In the genomic region with DNA sequence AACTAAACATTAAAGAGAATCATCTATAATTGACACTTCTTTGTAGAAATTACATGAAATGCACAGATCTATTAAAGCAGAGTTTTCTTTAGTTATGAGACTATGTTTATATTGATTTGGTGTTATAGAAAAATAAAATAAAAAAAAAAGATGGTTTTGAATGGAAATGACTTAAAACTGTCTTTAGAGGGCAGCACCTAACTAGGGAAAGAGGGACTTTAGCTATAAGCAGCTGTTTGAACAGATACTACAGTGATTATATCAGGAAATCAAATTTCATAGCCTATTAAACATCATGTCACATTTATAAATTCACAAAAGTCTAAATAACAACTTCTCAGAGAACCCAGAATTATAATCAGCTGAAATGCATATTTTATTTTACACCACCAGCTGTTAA, we compare ENCODE assay signal across 14 mouse cellular contexts.
DNase-seq lines count a peak whose midpoint lies in the region; ATAC-seq and TF ChIP-seq lines count a peak whose summit lies in the region.
"Had no signal": no experiment of that assay in that cellular context is flagged by ENCODE, and none has a peak within 500 bp of the region (broad histone marks: within the 10 kb centered on the region; RNA-seq: fewer than 3 reads in every experiment).

No protein-coding gene starts in this region.

- DNase-seq in embryo, embryonic 10 days (ENCODE audit: low spot score): peak; percentile 43
- DNase-seq in embryo, embryonic 9.5 days (ENCODE audit: extremely low spot score): no peak
- DNase-seq in limb, embryonic 14.5 days (ENCODE audit: low spot score): peak; percentile 34
- DNase-seq in limb, embryonic 10.5 days (ENCODE audit: low spot score): no peak
- peak; percentile 31 for DNase-seq in embryo, embryonic 10.5 days (ENCODE audit: low spot score)
- peak; percentile 62 for DNase-seq in midbrain, postnatal 0 days (ENCODE audit: low spot score)
- no peak for DNase-seq in testis, postnatal 14 days (ENCODE audit: low spot score)
- DNase-seq: liver, embryonic 13.5 days; lung, postnatal 36 days; thymus, postnatal 14 days had no signal

- no peak for ATAC-seq in limb, embryonic 14.5 days (ENCODE audit: low FRiP score, low read depth)
- ATAC-seq in midbrain, postnatal 0 days (ENCODE audit: low FRiP score): no peak
- no peak for ATAC-seq in megakaryocyte progenitor cell, adult 5-6 weeks (replicated peaks; ENCODE audit: poor library complexity)

- no peaks in the 10 kb centered on the region for H3K4me1 ChIP-seq in limb, embryonic 14.5 days (ENCODE audit: control insufficient read depth, insufficient read depth, low read length)
- H3K4me1 ChIP-seq in limb, embryonic 10.5 days: no peaks in the 10 kb centered on the region
- no peaks in the 10 kb centered on the region for H3K4me1 ChIP-seq in midbrain, postnatal 0 days (ENCODE audit: insufficient read depth, low read length)
- H3K4me1 ChIP-seq: embryonic facial prominence, embryonic 12.5 days; liver, embryonic 13.5 days had no signal

- H3K4me2 ChIP-seq in limb, embryonic 14.5 days (replicated peaks; ENCODE audit: low read depth, low read length, severe bottlenecking): no peak overlapping the region
- no peak overlapping the region for H3K4me2 ChIP-seq in midbrain, postnatal 0 days (ENCODE audit: low read depth, low read length, poor library complexity, severe bottlenecking)
- H3K4me2 ChIP-seq: embryonic facial prominence, embryonic 12.5 days; liver, embryonic 13.5 days had no signal

- H3K36me3 ChIP-seq in limb, embryonic 14.5 days (ENCODE audit: control insufficient read depth, insufficient read depth, low read length): no peaks in the 10 kb centered on the region
- no peaks in the 10 kb centered on the region for H3K36me3 ChIP-seq in limb, embryonic 10.5 days
- no peaks in the 10 kb centered on the region for H3K36me3 ChIP-seq in midbrain, postnatal 0 days (ENCODE audit: insufficient read depth, low read length)
- H3K36me3 ChIP-seq: embryonic facial prominence, embryonic 12.5 days; G1E; liver, embryonic 13.5 days had no signal

- no peak for TF ChIP-seq POLR2A in limb, embryonic 14.5 days (IDR thresholded peaks at IDR 0.05; ENCODE audit: borderline replicate concordance, extremely low read depth, insufficient read depth, insufficient read length)

- TF ChIP-seq CTCF in midbrain, postnatal 0 days (IDR thresholded peaks at IDR 0.05): peak; percentile 77

- H3K9me3 ChIP-seq in limb, embryonic 14.5 days (ENCODE audit: control insufficient read depth, low read length): no peaks in the 10 kb centered on the region
- H3K9me3 ChIP-seq in limb, embryonic 10.5 days (replicated peaks): no peaks in the 10 kb centered on the region
- H3K9me3 ChIP-seq in midbrain, postnatal 0 days (ENCODE audit: low read length): no peaks in the 10 kb centered on the region
- H3K9me3 ChIP-seq: embryonic facial prominence, embryonic 12.5 days; liver, embryonic 13.5 days had no signal

- no peak overlapping the region for H3K4me3 ChIP-seq in limb, embryonic 14.5 days (replicated peaks; ENCODE audit: low read length)
- no peak overlapping the region for H3K4me3 ChIP-seq in limb, embryonic 10.5 days
- H3K4me3 ChIP-seq in midbrain, postnatal 0 days (ENCODE audit: low read depth, low read length): no peak overlapping the region
- H3K4me3 ChIP-seq: embryonic facial prominence, embryonic 12.5 days; liver, embryonic 13.5 days; myocyte had no signal

- H3K9ac ChIP-seq in limb, embryonic 14.5 days (ENCODE audit: low read depth, low read length, severe bottlenecking): no peak overlapping the region
- no peak overlapping the region for H3K9ac ChIP-seq in midbrain, postnatal 0 days (replicated peaks; ENCODE audit: low read length, poor library complexity, severe bottlenecking)
- H3K9ac ChIP-seq: embryonic facial prominence, embryonic 12.5 days; liver, embryonic 13.5 days had no signal

- H3K27me3 ChIP-seq in limb, embryonic 14.5 days (ENCODE audit: control insufficient read depth, insufficient read depth, low read length): no peaks in the 10 kb centered on the region
- H3K27me3 ChIP-seq in limb, embryonic 10.5 days (ENCODE audit: low read depth, poor library complexity, severe bottlenecking): no peaks in the 10 kb centered on the region
- no peaks in the 10 kb centered on the region for H3K27me3 ChIP-seq in midbrain, postnatal 0 days (ENCODE audit: insufficient read depth, low read length)
- H3K27me3 ChIP-seq: embryonic facial prominence, embryonic 12.5 days; liver, embryonic 13.5 days had no signal

- H3K27ac ChIP-seq in limb, embryonic 14.5 days (replicated peaks; ENCODE audit: low read depth, low read length): no peak overlapping the region
- no peak overlapping the region for H3K27ac ChIP-seq in limb, embryonic 10.5 days
- H3K27ac ChIP-seq in midbrain, postnatal 0 days (ENCODE audit: low read depth, low read length): no peak overlapping the region
- H3K27ac ChIP-seq: embryonic facial prominence, embryonic 12.5 days; liver, embryonic 13.5 days had no signal

Comparison
In these comparisons a context has a peak if more than half of its experiments do, and no peak if none do; other contexts are left out.
1. DNase-seq: peak in embryo, embryonic 10 days (single experiment), limb, embryonic 14.5 days (single experiment), embryo, embryonic 10.5 days (single experiment) and midbrain, postnatal 0 days (single experiment); none in embryo, embryonic 9.5 days (single experiment), limb, embryonic 10.5 days (single experiment) and testis, postnatal 14 days (single experiment).